Mouse (Mus musculus): Measurements from ENCODE around the gene Rasd1. TPM values are rescaled to one million over a fixed set of nuclear protein-coding genes. Genes with fewer than 3 reads are reported as not detected.
A peak's percentile ranks its signal among the peaks of the same experiment; 100 is the strongest.

The Rasd1 gene
- total and polyA plus RNA-seq, 3 experiments, result 0.06 TPM; not detected in 2

- no peak for DNase-seq (ENCODE audit: low read depth, low spot score)
- Histone ChIP-seq H3K4me3 (ENCODE audit: control insufficient read depth in 1 of 2, insufficient read depth in 1 of 2, low read depth in 2 of 2, low read length in 2 of 2) (no peak overlapping the region), H3K79me2 (ENCODE audit: control insufficient read depth, insufficient read depth, low read length, poor library complexity) (no peaks in the 10 kb centered on the region), H3K9ac (ENCODE audit: control insufficient read depth, low read depth, low read length, poor library complexity, severe bottlenecking) (no peak overlapping the region), H3K9me3 (replicated peaks; ENCODE audit: insufficient read depth, low read length) (no peaks in the 10 kb centered on the region), H3K36me3 (ENCODE audit: control insufficient read depth in 1 of 2, insufficient read depth in 2 of 2, low read length in 2 of 2) (no peaks in the 10 kb centered on the region), H3K27ac (ENCODE audit: control insufficient read depth, low read depth, low read length) (no peak overlapping the region), H3K27me3 (ENCODE audit: control insufficient read depth in 1 of 2, insufficient read depth in 2 of 2, low read length in 2 of 2) (no peaks in the 10 kb centered on the region), H3K4me1 (ENCODE audit: control insufficient read depth in 1 of 2, insufficient read depth in 2 of 2, low read length in 2 of 2) (peaks cover 3 to 9% of the 10 kb centered on the region in 2 experiments)
- TF ChIP-seq BHLHE40 (IDR thresholded peaks at IDR 0.05; ENCODE audit: borderline replicate concordance, low read depth, low read length) (no peak), CHD1 (IDR thresholded peaks at IDR 0.05; ENCODE audit: low read depth, low read length) (no peak), NRF1 (IDR thresholded peaks at IDR 0.05; ENCODE audit: insufficient read depth, low read depth, low read length, poor library complexity, severe bottlenecking) (no peak), USF2 (IDR thresholded peaks at IDR 0.05; ENCODE audit: borderline replicate concordance in 1 of 2, insufficient read depth in 1 of 2, low read depth in 1 of 2, low read length in 2 of 2) (no peak), POLR2AphosphoS5 (IDR thresholded peaks at IDR 0.05; ENCODE audit: borderline replicate concordance, low read depth, low read length) (no peak)
These were observed 6.0 kb upstream of the Rasd1 start for GRCm38 (mm10) chr11:59970780-59971179.

DNA sequence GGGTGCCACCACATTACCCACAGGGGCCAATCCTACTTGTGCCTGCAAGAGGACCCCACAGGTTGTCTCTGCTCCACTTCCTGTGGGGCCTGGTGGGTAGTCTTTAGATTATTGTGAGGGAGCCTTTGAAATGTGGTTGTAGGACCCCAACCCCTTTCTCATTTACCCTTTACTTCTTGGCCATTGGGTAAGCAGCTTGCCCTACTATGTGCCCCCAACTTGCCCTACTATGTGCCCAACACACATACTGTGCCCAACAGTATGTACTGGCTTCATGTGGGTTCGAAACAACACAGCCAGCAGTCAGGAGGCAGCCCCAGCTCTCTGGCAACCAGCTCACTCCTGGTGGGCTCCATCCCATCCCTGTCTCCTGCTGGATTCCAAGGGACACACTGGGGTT, 3.0 kb upstream of the Rasd1 start:
- no peak for TF ChIP-seq CHD1 (IDR thresholded peaks at IDR 0.05; ENCODE audit: low read depth, low read length)
- peak; percentile 100 for TF ChIP-seq ZKSCAN1 (IDR thresholded peaks at IDR 0.05; ENCODE audit: low read depth, low read length)
- no peak for TF ChIP-seq ZMIZ1 (IDR thresholded peaks at IDR 0.05; ENCODE audit: low read depth, low read length)
- H3K4me3 ChIP-seq (ENCODE audit: control insufficient read depth in 1 of 2, insufficient read depth in 1 of 2, low read depth in 2 of 2, low read length in 2 of 2), result no peak overlapping the region
- peaks cover 12 to 16% of the 10 kb centered on the region in 2 experiments for H3K4me1 ChIP-seq (ENCODE audit: control insufficient read depth in 1 of 2, insufficient read depth in 2 of 2, low read length in 2 of 2)
- H3K79me2 ChIP-seq (ENCODE audit: control insufficient read depth, insufficient read depth, low read length, poor library complexity), result no peaks in the 10 kb centered on the region
- no peaks in the 10 kb centered on the region for H3K36me3 ChIP-seq (ENCODE audit: control insufficient read depth in 1 of 2, insufficient read depth in 2 of 2, low read length in 2 of 2)
- no peak overlapping the region for H3K9ac ChIP-seq (ENCODE audit: control insufficient read depth, low read depth, low read length, poor library complexity, severe bottlenecking)
- H3K27ac ChIP-seq (ENCODE audit: control insufficient read depth, low read depth, low read length), result no peak overlapping the region
- no peaks in the 10 kb centered on the region for H3K9me3 ChIP-seq (replicated peaks; ENCODE audit: insufficient read depth, low read length)
- no peak for DNase-seq (ENCODE audit: low read depth, low spot score)
- no peaks in the 10 kb centered on the region for H3K27me3 ChIP-seq (ENCODE audit: control insufficient read depth in 1 of 2, insufficient read depth in 2 of 2, low read length in 2 of 2)

- H3K79me2 ChIP-seq (ENCODE audit: control insufficient read depth, insufficient read depth, low read length, poor library complexity), result no peaks in the 10 kb centered on the region
- H3K9me3 ChIP-seq (replicated peaks; ENCODE audit: insufficient read depth, low read length), result no peaks in the 10 kb centered on the region
- no peak for DNase-seq (ENCODE audit: low read depth, low spot score)
- no peak overlapping the region for H3K9ac ChIP-seq (ENCODE audit: control insufficient read depth, low read depth, low read length, poor library complexity, severe bottlenecking)
- TF ChIP-seq NELFE (IDR thresholded peaks at IDR 0.05; ENCODE audit: low read depth, low read length) (no peak), TAL1 (IDR thresholded peaks at IDR 0.05; ENCODE audit: low read length) (no peak), CTCF (IDR thresholded peaks at IDR 0.05 in 2 of 3, conservative IDR thresholded peaks at IDR 0.05 in 1 of 3; ENCODE audit: control insufficient read depth in 1 of 3, insufficient read depth in 1 of 3, low read depth in 2 of 3, low read length in 3 of 3, poor library complexity in 1 of 3, severe bottlenecking in 1 of 3) (no peak)
- no peaks in the 10 kb centered on the region for H3K27me3 ChIP-seq (ENCODE audit: control insufficient read depth in 1 of 2, insufficient read depth in 2 of 2, low read length in 2 of 2)
- H3K36me3 ChIP-seq (ENCODE audit: control insufficient read depth in 1 of 2, insufficient read depth in 2 of 2, low read length in 2 of 2), result peaks cover 0 to 2% of the 10 kb centered on the region in 2 experiments; a peak in 2 of 4 replicates
- H3K27ac ChIP-seq (ENCODE audit: control insufficient read depth, low read depth, low read length), result no peak overlapping the region
- no peak overlapping the region for H3K4me3 ChIP-seq (ENCODE audit: control insufficient read depth in 1 of 2, insufficient read depth in 1 of 2, low read depth in 2 of 2, low read length in 2 of 2)
- H3K4me1 ChIP-seq (ENCODE audit: control insufficient read depth in 1 of 2, insufficient read depth in 2 of 2, low read length in 2 of 2), result peaks cover 12 to 19% of the 10 kb centered on the region in 2 experiments
These were observed 1.3 kb upstream of the Rasd1 start for GRCm38 (mm10) chr11:59966102-59966483.
